Mouse (Mus musculus): ENCODE measurements at regions not wholly inside any gene's neighbourhood (a gene's known extent, or its start where the extent isn't known, plus 50 kb on each side); places are given as distances from the start of the nearest gene placed in this dataset.

GRCm38 (mm10) chr7:58310096-58310495 lies 345.9 kb upstream of the Atp10a start:
- no peak for TF ChIP-seq EP300 (optimal IDR thresholded peaks at IDR 0.05)
- no peak for TF ChIP-seq CTCF (IDR thresholded peaks at IDR 0.05; ENCODE audit: low read depth)
